Mouse (Mus musculus): Measurements from ENCODE around the gene Mybpc2. TPM values are rescaled to one million over a fixed set of nuclear protein-coding genes. Genes with fewer than 3 reads are reported as not detected.
A peak's percentile ranks its signal among the peaks of the same experiment; 100 is the strongest.

Gene Mybpc2
- polyA plus RNA-seq, 1 experiment from 2014 or later: 4.5 TPM

DNA sequence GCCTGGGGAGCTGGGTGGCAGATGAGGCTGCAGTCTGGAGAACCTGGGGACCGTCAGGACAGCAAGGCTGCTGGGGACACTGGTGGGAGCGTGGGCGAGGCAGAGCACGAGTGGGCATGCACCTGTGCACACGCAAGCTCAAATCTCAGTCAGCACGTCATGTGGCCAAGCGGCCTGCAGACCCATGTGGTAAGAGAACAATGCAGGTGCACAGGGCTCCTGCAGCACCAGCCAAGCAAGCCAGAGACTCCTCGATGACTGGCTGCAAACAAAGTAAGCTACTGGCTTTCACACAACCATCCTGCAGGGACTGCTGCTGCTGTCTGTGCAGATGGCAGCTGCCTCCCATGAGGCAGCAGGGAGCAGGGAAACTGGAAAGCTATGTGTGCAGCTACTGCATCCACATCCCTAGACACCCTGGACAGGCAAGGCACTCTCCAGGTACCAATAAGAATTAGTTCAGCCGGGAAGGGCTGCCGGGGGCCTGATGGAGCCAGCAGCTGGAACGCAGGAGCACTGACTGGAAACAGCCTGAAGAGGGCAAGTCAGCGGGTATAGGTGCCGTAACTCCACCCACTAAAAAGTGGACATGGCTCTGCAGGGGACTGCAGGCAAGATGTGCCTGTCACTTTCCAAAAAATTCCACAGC is 37.4 kb downstream of the Mybpc2 start:
- Histone ChIP-seq H3K9ac (ENCODE audit: low read length) (peak overlapping the region; percentile 32; the same call in 1 of the 2 replicates), H3K27ac (ENCODE audit: low read length) (peak overlapping the region; percentile 61), H3K27me3 (ENCODE audit: control insufficient read depth, insufficient read depth, low read length) (no peaks in the 10 kb centered on the region), H3K4me3 (ENCODE audit: low read length) (no peak overlapping the region), H3K4me2 (ENCODE audit: low read depth, low read length) (no peak overlapping the region), H3K9me3 (replicated peaks; ENCODE audit: control insufficient read depth, low read length) (no peaks in the 10 kb centered on the region), H3K4me1 (ENCODE audit: control insufficient read depth, insufficient read depth, low read length) (peaks cover 15% of the 10 kb centered on the region), H3K36me3 (ENCODE audit: control insufficient read depth, insufficient read depth) (peaks cover 12% of the 10 kb centered on the region; the same call in 1 of the 2 replicates)
- 46% methylated on average over 13 of the region's 13 CpGs for WGBS
- no peak for ATAC-seq (replicated peaks; ENCODE audit: extremely low read depth, insufficient read depth, low FRiP score)

DNA sequence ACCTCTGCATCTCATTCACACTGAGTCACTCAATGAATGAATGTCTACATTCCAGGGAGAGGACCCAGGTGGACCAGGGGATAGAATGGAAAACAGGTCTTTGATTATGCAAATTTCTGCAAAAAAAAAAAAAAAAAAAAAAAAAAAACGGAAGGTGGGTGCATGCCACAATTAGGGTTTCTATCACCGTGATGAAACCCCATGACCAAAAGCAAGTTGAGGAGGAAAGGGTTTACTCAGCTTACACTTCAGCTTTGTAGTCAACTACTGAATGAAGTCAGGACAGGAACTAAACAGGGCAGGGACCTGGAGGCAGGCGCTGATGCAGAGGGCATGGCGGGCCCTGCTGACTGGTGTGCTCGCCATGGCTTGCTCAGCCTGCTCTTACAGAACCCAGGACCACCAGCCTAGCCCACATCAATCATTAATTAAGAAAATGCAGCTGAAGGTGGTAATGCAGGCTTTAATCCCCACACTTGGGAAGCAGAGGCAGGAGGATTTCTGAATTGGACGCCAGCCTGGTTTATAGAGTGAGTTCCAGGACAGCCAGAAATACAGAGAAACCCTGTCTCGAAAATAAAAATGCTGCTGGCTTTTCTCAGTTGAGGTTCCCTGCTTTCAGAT is 38.8 kb downstream of the Mybpc2 start:
- no peaks in the 10 kb centered on the region for H3K27me3 ChIP-seq (ENCODE audit: control insufficient read depth, insufficient read depth, low read length)
- H3K9ac ChIP-seq (ENCODE audit: low read length): no peak overlapping the region; the same call in 1 of the 2 replicates
- no peak overlapping the region for H3K4me3 ChIP-seq (ENCODE audit: low read length)
- H3K9me3 ChIP-seq (replicated peaks; ENCODE audit: control insufficient read depth, low read length): no peaks in the 10 kb centered on the region
- peaks cover 8% of the 10 kb centered on the region; the same call in 1 of the 2 replicates for H3K36me3 ChIP-seq (ENCODE audit: control insufficient read depth, insufficient read depth)
- no peak overlapping the region for H3K4me2 ChIP-seq (ENCODE audit: low read depth, low read length)
- 59% methylated on average over 7 of the region's 7 CpGs for WGBS
- peaks cover 15% of the 10 kb centered on the region for H3K4me1 ChIP-seq (ENCODE audit: control insufficient read depth, insufficient read depth, low read length)
- peak overlapping the region; percentile 61 for H3K27ac ChIP-seq (ENCODE audit: low read length)
- no peak for ATAC-seq (replicated peaks; ENCODE audit: extremely low read depth, insufficient read depth, low FRiP score)

DNA sequence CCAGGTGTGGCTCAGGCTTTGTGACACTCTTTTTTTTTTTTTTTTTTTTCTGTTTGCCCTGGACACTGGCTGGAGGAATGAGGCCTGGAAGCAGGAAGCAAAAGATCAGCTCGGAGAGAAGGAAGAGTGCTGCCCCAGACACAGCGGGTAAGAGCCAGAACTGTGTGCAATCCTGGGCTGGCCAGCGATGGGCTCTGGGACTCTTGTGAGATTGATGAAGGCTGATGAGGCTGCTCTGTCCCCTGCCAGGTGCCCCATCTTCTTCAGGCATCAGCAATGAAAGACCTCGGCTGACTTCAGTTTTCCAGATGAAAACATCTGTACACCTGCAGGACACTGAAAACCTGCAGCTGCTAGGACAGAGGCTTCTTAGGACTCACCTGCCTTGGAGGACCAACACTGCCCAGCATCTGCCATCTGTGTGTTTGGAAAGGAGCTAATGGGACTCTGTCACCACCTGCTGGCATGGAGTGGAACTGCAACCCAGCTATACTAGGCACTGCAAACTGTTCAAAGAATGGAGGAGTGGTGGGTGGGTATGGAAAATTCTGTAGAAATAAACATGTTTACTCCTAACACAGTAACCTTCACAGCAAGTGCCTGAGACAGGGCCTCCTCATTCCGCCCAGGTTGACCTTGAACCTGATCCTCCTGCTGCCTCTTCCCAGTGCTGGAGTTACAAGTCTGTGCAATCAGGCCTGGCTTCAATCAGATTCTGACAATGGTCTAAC is 39.5 kb downstream of the Mybpc2 start:
- Histone ChIP-seq H3K27me3 (ENCODE audit: control insufficient read depth, insufficient read depth, low read length) (no peaks in the 10 kb centered on the region; the same call in 1 of the 2 replicates), H3K4me2 (ENCODE audit: low read depth, low read length) (peak overlapping the region; percentile 44; the same call in 1 of the 2 replicates), H3K4me1 (ENCODE audit: control insufficient read depth, insufficient read depth, low read length) (peaks cover 12% of the 10 kb centered on the region), H3K9ac (ENCODE audit: low read length) (no peak overlapping the region), H3K27ac (ENCODE audit: low read length) (peak overlapping the region; percentile 53), H3K9me3 (replicated peaks; ENCODE audit: control insufficient read depth, low read length) (no peaks in the 10 kb centered on the region), H3K4me3 (ENCODE audit: low read length) (no peak overlapping the region; the same call in 1 of the 2 replicates), H3K36me3 (ENCODE audit: control insufficient read depth, insufficient read depth) (peaks cover 8% of the 10 kb centered on the region; the same call in 1 of the 2 replicates)
- ATAC-seq (replicated peaks; ENCODE audit: extremely low read depth, insufficient read depth, low FRiP score): no peak
- 31% methylated on average over 5 of the region's 5 CpGs for WGBS

DNA sequence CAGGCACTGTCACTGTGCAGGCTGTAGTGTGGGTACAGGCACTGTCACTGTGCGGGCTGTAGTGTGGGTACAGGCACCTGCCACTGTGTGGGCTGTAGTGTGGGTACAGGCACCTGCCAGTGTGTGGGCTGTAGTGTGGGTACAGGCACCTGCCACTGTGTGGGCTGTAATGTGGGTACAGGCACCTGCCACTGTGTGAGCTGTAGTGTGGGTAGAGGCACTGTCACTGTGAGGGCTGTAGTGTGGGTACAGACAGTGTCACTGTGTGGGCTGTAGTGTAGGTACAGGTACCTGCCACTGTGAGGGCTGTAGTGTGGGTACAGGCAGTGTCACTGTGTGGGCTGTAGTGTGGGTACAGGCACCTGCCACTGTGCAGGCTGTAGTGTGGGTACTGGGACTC is 40.3 kb downstream of the Mybpc2 start:
- Histone ChIP-seq H3K4me2 (ENCODE audit: low read depth, low read length) (peak overlapping the region; percentile 44), H3K9me3 (replicated peaks; ENCODE audit: control insufficient read depth, low read length) (no peaks in the 10 kb centered on the region), H3K4me1 (ENCODE audit: control insufficient read depth, insufficient read depth, low read length) (peaks cover 12% of the 10 kb centered on the region), H3K27me3 (ENCODE audit: control insufficient read depth, insufficient read depth, low read length) (no peaks in the 10 kb centered on the region; the same call in 1 of the 2 replicates), H3K9ac (ENCODE audit: low read length) (0 out of 2 replicates have a peak overlapping the region, but pooled peaks have one; percentile 20), H3K36me3 (ENCODE audit: control insufficient read depth, insufficient read depth) (peaks cover 8% of the 10 kb centered on the region; the same call in 1 of the 2 replicates), H3K27ac (ENCODE audit: low read length) (peak overlapping the region; percentile 53), H3K4me3 (ENCODE audit: low read length) (0 out of 2 replicates have a peak overlapping the region, but pooled peaks have one; percentile 4)
- WGBS: 88% methylated on average over 1 of the region's 1 CpGs
- no peak for ATAC-seq (replicated peaks; ENCODE audit: extremely low read depth, insufficient read depth, low FRiP score)

DNA sequence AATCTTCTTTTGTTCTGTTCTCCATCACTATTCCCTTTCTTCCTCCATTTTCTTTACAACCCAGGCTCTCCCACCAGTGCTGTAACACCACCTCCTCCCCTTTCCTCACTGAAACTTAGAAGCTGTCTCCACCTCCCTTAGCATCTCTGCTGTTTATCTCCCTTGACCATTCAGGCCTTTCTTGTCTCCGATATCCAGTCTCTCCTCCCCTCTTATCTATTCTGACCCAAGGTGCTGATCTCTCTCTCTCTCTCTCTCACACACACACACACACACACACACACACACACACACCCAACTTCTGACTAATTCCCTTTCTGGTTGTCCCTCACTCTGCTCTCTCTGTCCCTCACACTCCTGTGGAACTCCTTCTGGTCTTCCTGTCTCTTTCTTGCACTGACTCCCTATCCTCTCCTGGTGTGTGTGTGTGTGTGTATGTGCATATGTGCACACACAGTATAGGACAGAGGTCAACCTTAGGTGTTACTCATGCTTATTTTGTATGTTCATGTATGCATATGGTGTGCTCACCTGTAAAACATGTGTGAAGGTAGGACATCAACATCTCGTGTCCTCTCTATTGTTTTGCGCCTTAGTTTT is 41.5 kb downstream of the Mybpc2 start:
- no peak for ATAC-seq (replicated peaks; ENCODE audit: extremely low read depth, insufficient read depth, low FRiP score)
- H3K27me3 ChIP-seq (ENCODE audit: control insufficient read depth, insufficient read depth, low read length): no peaks in the 10 kb centered on the region; the same call in 1 of the 2 replicates
- H3K27ac ChIP-seq (ENCODE audit: low read length): peak overlapping the region; percentile 57
- H3K4me2 ChIP-seq (ENCODE audit: low read depth, low read length): peak overlapping the region; percentile 71
- H3K36me3 ChIP-seq (ENCODE audit: control insufficient read depth, insufficient read depth): peaks cover 8% of the 10 kb centered on the region; the same call in 1 of the 2 replicates
- H3K4me1 ChIP-seq (ENCODE audit: control insufficient read depth, insufficient read depth, low read length): peaks cover 14% of the 10 kb centered on the region
- 34% methylated on average over 3 of the region's 3 CpGs for WGBS
- no peaks in the 10 kb centered on the region for H3K9me3 ChIP-seq (replicated peaks; ENCODE audit: control insufficient read depth, low read length)
- H3K9ac ChIP-seq (ENCODE audit: low read length): peak overlapping the region; percentile 59
- H3K4me3 ChIP-seq (ENCODE audit: low read length): peak overlapping the region; percentile 37

DNA sequence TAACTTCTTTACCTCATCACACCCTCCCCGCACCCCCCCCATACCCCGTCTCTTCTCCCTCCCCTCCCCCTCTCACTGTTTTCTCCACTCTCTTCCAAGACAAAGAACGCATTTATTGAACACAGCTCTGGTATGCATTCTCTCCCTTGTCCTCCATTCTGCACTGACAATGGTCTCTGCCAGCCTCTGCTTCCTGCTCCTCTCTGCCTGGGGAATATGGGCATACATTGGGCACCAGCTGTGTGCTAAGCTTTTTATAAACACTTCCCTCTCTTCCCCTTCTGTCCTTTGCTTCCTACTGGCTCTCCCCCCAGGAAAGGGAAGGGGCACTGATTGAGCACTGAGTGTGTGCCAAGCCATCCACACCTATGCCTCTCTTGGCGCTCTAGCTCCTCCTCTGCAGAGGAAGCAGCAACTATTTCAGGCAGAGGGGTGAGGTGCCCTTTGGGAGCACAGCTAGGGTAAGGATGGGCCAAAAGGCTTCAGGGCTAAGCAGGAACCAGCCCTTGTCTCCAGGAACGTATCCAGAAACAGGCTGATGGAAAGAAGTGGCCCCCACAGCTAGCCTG is 49.3 kb downstream of the Mybpc2 start:
- Histone ChIP-seq H3K27ac (ENCODE audit: low read length) (peak overlapping the region; percentile 99), H3K4me1 (ENCODE audit: control insufficient read depth, insufficient read depth, low read length) (peaks cover 32% of the 10 kb centered on the region), H3K4me2 (ENCODE audit: low read depth, low read length) (peak overlapping the region; percentile 77), H3K4me3 (ENCODE audit: low read length) (peak overlapping the region; percentile 58), H3K9me3 (replicated peaks; ENCODE audit: control insufficient read depth, low read length) (no peaks in the 10 kb centered on the region), H3K27me3 (ENCODE audit: control insufficient read depth, insufficient read depth, low read length) (no peaks in the 10 kb centered on the region), H3K9ac (ENCODE audit: low read length) (peak overlapping the region; percentile 89), H3K36me3 (ENCODE audit: control insufficient read depth, insufficient read depth) (no peaks in the 10 kb centered on the region)
- 7% methylated on average over 5 of the region's 5 CpGs for WGBS
- no peak for ATAC-seq (replicated peaks; ENCODE audit: extremely low read depth, insufficient read depth, low FRiP score)

DNA sequence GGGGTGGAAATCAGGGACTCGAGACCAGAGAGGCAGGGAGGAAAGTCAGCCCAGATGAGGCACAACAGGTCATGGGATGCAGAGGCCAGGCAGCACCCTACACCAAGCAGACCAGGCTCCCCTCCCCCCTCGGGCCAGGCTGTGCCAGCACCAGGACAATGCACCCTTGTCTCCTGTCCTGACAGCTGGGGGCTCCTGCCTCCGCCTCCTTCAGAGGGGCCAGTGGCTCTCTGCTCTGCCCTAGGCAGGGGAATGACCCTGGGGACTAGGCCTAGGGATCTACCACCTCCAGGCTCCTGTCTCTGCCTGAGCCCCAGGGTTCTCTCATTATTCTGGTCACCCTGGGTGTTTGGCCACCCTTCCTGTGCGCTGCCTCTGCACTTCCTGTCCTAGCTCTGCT is 50.0 kb downstream of the Mybpc2 start:
- H3K9me3 ChIP-seq (replicated peaks; ENCODE audit: control insufficient read depth, low read length): no peaks in the 10 kb centered on the region
- no peaks in the 10 kb centered on the region for H3K27me3 ChIP-seq (ENCODE audit: control insufficient read depth, insufficient read depth, low read length)
- no peak for ATAC-seq (replicated peaks; ENCODE audit: extremely low read depth, insufficient read depth, low FRiP score)
- H3K4me2 ChIP-seq (ENCODE audit: low read depth, low read length): peak overlapping the region; percentile 77
- peak overlapping the region; percentile 89 for H3K9ac ChIP-seq (ENCODE audit: low read length)
- H3K27ac ChIP-seq (ENCODE audit: low read length): peak overlapping the region; percentile 99
- H3K4me1 ChIP-seq (ENCODE audit: control insufficient read depth, insufficient read depth, low read length): peaks cover 39% of the 10 kb centered on the region
- WGBS: 15% methylated on average over 4 of the region's 4 CpGs
- H3K4me3 ChIP-seq (ENCODE audit: low read length): peak overlapping the region; percentile 58
- H3K36me3 ChIP-seq (ENCODE audit: control insufficient read depth, insufficient read depth): no peaks in the 10 kb centered on the region

DNA sequence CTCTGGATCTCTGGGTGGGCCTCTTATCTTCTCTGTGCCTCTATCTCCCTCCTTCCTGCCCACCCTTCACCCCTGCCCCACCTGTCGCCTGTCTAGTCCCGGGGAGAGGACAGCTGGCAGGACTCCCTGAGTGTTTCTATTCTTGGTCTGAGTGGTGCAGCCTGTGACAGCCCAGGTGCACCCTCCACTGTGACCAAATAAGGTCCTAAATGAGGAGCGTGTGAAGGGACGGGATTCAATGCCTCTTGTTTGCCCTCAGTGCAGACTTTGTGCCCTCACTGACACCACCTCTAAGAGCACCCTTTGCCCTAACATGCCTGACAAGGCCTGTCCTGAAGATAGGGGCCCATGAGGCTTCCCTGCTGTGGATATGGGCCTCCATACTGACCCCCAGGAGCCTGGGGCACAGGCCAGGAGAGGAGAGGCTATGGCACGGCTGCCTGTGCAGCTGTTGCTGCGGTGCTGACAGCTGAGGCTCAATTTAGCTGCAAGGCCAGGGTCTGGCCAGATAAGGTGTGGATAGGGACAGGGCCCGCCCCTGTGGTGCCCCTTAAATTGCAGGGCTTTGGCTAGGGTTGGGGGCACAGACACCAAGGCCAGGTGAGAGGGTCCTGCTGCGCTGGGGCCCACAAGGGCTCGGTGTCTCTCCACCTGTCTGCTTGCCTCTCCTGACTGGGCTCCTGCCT is 51.4 kb downstream of the Mybpc2 start:
- Histone ChIP-seq H3K9me3 (replicated peaks; ENCODE audit: control insufficient read depth, low read length) (no peaks in the 10 kb centered on the region), H3K9ac (ENCODE audit: low read length) (peak overlapping the region; percentile 89), H3K4me2 (ENCODE audit: low read depth, low read length) (peak overlapping the region; percentile 77), H3K4me1 (ENCODE audit: control insufficient read depth, insufficient read depth, low read length) (peaks cover 50% of the 10 kb centered on the region), H3K4me3 (ENCODE audit: low read length) (peak overlapping the region; percentile 58), H3K36me3 (ENCODE audit: control insufficient read depth, insufficient read depth) (no peaks in the 10 kb centered on the region), H3K27ac (ENCODE audit: low read length) (peak overlapping the region; percentile 99), H3K27me3 (ENCODE audit: control insufficient read depth, insufficient read depth, low read length) (no peaks in the 10 kb centered on the region)
- ATAC-seq (replicated peaks; ENCODE audit: extremely low read depth, insufficient read depth, low FRiP score): peak; percentile 81
- WGBS: 14% methylated on average over 9 of the region's 9 CpGs

Data from heart, embryonic 16.5 days (tissue).